Mouse (Mus musculus) liver, embryonic 15.5 days (tissue): ENCODE measurements around the gene Foxp1. TPM values are rescaled to one million over a fixed set of nuclear protein-coding genes. Genes with fewer than 3 reads are reported as not detected.

Experiments
- ATAC-seq: fragments of 200-750 bp; cut with Nextera tagmentation; 2 replicates; pipeline ENCODE4 v1.8.0; 2017; ENCODE audit warnings: moderate number of reproducible peaks, mild to moderate bottlenecking, moderate library complexity; ENCODE audit not compliant: insufficient read depth
- H3K27ac ChIP-seq: fragments of 300-500 bp; sonication (generic); replicated peaks from 2 replicates; pipeline ENCODE4 v1.5.1; 2015; ENCODE audit warnings: mild to moderate bottlenecking, inconsistent platforms
- H3K27me3 ChIP-seq: fragments of 300-500 bp; sonication (generic); 2 replicates; pipeline ENCODE4 v1.6.1; 2015; ENCODE audit warnings: mild to moderate bottlenecking, inconsistent platforms
- H3K36me3 ChIP-seq: fragments of 300-500 bp; sonication (generic); replicated peaks from 2 replicates; pipeline ENCODE4 v1.6.1; 2015; ENCODE audit warnings: moderate library complexity, mild to moderate bottlenecking, inconsistent platforms
- H3K4me1 ChIP-seq: fragments of 300-500 bp; sonication (generic); replicated peaks from 2 replicates; pipeline ENCODE4 v1.6.1; 2015; ENCODE audit warnings: inconsistent platforms
- H3K4me2 ChIP-seq: fragments of 300-500 bp; sonication (generic); 2 replicates; pipeline ENCODE4 v1.6.1; 2015; ENCODE audit warnings: moderate library complexity, mild to moderate bottlenecking, inconsistent platforms
- H3K4me3 ChIP-seq: fragments of 300-500 bp; sonication (generic); replicated peaks from 2 replicates; pipeline ENCODE4 v1.5.1; 2015; ENCODE audit warnings: mild to moderate bottlenecking, inconsistent platforms
- H3K9ac ChIP-seq: fragments of 300-500 bp; sonication (generic); 2 replicates; pipeline ENCODE4 v1.6.1; 2015; ENCODE audit warnings: moderate library complexity, mild to moderate bottlenecking, inconsistent platforms
- H3K9me3 ChIP-seq: fragments of 300-500 bp; sonication (generic); replicated peaks from 2 replicates; pipeline ENCODE4 v1.6.1; 2016; ENCODE audit warnings: inconsistent platforms
- WGBS: fragments of 180-500 bp; shearing (Covaris S2); methylation state at CpG from one replicate; pipeline ENCODE4 v1.1.7; 2015; ENCODE audit warnings: mixed read lengths; ENCODE audit not compliant: insufficient replicate concordance; 5-methylcytosine and 5-hydroxymethylcytosine counted together
- polyA plus RNA-seq: library from polyadenylated mRNA; unstranded; fragments of >200 nt; fragmentation: Nextera tagmentation; extraction: Ambion mirVana; gene quantifications from 2 replicates; pipeline ENCODE4 v1.2.1, GENCODE M21; 2015

The Foxp1 gene
- polyA plus RNA-seq, 1 experiment from 2014 or later, result 15.2 TPM

GRCm38 (mm10) chr6:99205587-99206436 lies 316.7 kb downstream of the Foxp1 start:
- 0 out of 2 replicates have a peak, but pooled peaks cover 6% of the 10 kb centered on the region for H3K27me3 ChIP-seq
- ATAC-seq, result no peak
- WGBS, result 11% methylated on average over 13 of the region's 13 CpGs
- H3K9me3 ChIP-seq, result no peaks in the 10 kb centered on the region
- H3K4me3 ChIP-seq, result no peak overlapping the region
- H3K9ac ChIP-seq, result no peak overlapping the region
- H3K36me3 ChIP-seq, result no peaks in the 10 kb centered on the region
- H3K4me1 ChIP-seq, result peaks cover 51% of the 10 kb centered on the region
- H3K4me2 ChIP-seq, result peak overlapping the region; percentile 41
- H3K27ac ChIP-seq, result peak overlapping the region; percentile 61

- Histone ChIP-seq H3K9me3 (no peaks in the 10 kb centered on the region), H3K4me1 (peaks cover 57% of the 10 kb centered on the region), H3K9ac (no peak overlapping the region), H3K4me3 (0 out of 2 replicates have a peak overlapping the region, but pooled peaks have one; percentile 4), H3K27me3 (0 out of 2 replicates have a peak, but pooled peaks cover 6% of the 10 kb centered on the region), H3K4me2 (peak overlapping the region; percentile 41), H3K36me3 (no peaks in the 10 kb centered on the region), H3K27ac (peak overlapping the region; percentile 62)
- WGBS, result 7% methylated on average over 7 of the region's 7 CpGs
- ATAC-seq, result no peak
Observed at GRCm38 (mm10) chr6:99204780-99205586, 317.5 kb downstream of the Foxp1 start.

- Histone ChIP-seq H3K4me2 (peak overlapping the region; percentile 41), H3K27ac (peak overlapping the region; percentile 62), H3K27me3 (0 out of 2 replicates have a peak, but pooled peaks cover 6% of the 10 kb centered on the region), H3K4me1 (peaks cover 59% of the 10 kb centered on the region), H3K9ac (no peak overlapping the region), H3K9me3 (no peaks in the 10 kb centered on the region), H3K36me3 (no peaks in the 10 kb centered on the region), H3K4me3 (0 out of 2 replicates have a peak overlapping the region, but pooled peaks have one; percentile 0)
- no peak for ATAC-seq
- 14% methylated on average over 14 of the region's 14 CpGs for WGBS
Observed at GRCm38 (mm10) chr6:99204052-99204779, 318.3 kb downstream of the Foxp1 start.

- Histone ChIP-seq H3K4me3 (no peak overlapping the region), H3K27ac (no peak overlapping the region), H3K4me1 (peaks cover 59% of the 10 kb centered on the region), H3K36me3 (no peaks in the 10 kb centered on the region), H3K4me2 (no peak overlapping the region), H3K27me3 (0 out of 2 replicates have a peak, but pooled peaks cover 6% of the 10 kb centered on the region), H3K9me3 (no peaks in the 10 kb centered on the region), H3K9ac (no peak overlapping the region)
- WGBS, result 30% methylated on average over 11 of the region's 11 CpGs
- ATAC-seq, result no peak
Observed at GRCm38 (mm10) chr6:99203231-99203630, 319.3 kb downstream of the Foxp1 start.

DNA sequence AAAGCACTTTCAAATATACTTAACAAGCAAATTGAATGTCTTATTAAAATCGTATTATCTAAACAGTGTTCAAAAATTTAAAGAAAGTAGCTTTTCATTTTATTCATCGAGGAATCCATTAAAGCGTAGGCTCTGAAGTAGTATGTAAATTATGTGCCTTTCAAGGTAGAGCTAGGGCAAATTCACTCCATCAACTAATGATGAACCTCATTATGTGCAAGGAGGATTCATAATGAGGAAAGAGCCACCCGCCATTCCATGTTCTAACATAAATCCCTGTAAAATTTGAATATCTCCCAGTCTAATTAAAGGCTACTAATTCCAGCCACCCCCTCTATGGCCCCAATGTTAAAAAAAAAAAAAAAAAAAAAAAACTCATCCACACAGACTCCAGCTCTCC lies 319.7 kb downstream of the Foxp1 start:
- Histone ChIP-seq H3K36me3 (no peaks in the 10 kb centered on the region), H3K27ac (no peak overlapping the region), H3K9me3 (no peaks in the 10 kb centered on the region), H3K4me3 (no peak overlapping the region), H3K4me1 (peaks cover 58% of the 10 kb centered on the region), H3K9ac (no peak overlapping the region), H3K27me3 (0 out of 2 replicates have a peak, but pooled peaks cover 6% of the 10 kb centered on the region), H3K4me2 (no peak overlapping the region)
- 67% methylated on average over 4 of the region's 4 CpGs for WGBS
- ATAC-seq, result no peak

GRCm38 (mm10) chr6:99201271-99201705 lies 321.2 kb downstream of the Foxp1 start:
- H3K27me3 ChIP-seq, result 0 out of 2 replicates have a peak, but pooled peaks cover 6% of the 10 kb centered on the region
- H3K27ac ChIP-seq, result no peak overlapping the region
- no peak overlapping the region for H3K9ac ChIP-seq
- no peaks in the 10 kb centered on the region for H3K36me3 ChIP-seq
- 37% methylated on average over 4 of the region's 4 CpGs for WGBS
- no peak overlapping the region for H3K4me3 ChIP-seq
- no peak overlapping the region for H3K4me2 ChIP-seq
- H3K4me1 ChIP-seq, result peaks cover 47% of the 10 kb centered on the region
- no peaks in the 10 kb centered on the region for H3K9me3 ChIP-seq
- no peak for ATAC-seq

GRCm38 (mm10) chr6:99200656-99201055 lies 321.9 kb downstream of the Foxp1 start:
- peaks cover 41% of the 10 kb centered on the region for H3K4me1 ChIP-seq
- WGBS, result 45% methylated on average over 11 of the region's 11 CpGs
- H3K4me2 ChIP-seq, result no peak overlapping the region
- ATAC-seq, result no peak
- H3K36me3 ChIP-seq, result no peaks in the 10 kb centered on the region
- no peaks in the 10 kb centered on the region for H3K27me3 ChIP-seq
- no peaks in the 10 kb centered on the region for H3K9me3 ChIP-seq
- H3K4me3 ChIP-seq, result no peak overlapping the region
- H3K9ac ChIP-seq, result no peak overlapping the region
- no peak overlapping the region for H3K27ac ChIP-seq

DNA sequence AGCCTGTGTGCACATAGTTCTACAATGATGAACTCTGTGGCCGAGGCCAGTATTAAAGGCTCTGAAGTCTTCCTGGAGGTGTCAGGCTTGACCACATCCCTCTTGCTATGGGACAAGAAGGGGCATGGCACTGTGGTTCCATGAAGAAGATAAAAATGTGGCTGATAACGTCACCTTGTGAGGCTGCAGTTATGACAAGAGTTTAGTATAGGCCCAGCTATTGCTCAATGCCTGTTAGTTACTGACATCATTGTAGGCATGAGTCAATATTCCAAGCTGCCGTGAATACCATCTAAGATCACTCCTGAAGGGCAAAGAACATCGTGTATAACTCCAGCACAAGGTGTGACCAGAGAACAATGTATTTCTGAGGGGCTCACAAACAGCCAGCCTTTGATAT lies 323.2 kb downstream of the Foxp1 start:
- H3K27ac ChIP-seq, result no peak overlapping the region
- H3K27me3 ChIP-seq, result no peaks in the 10 kb centered on the region
- no peak overlapping the region for H3K4me2 ChIP-seq
- H3K4me1 ChIP-seq, result peaks cover 30% of the 10 kb centered on the region
- H3K9ac ChIP-seq, result no peak overlapping the region
- WGBS, result 32% methylated on average over 4 of the region's 4 CpGs
- no peak for ATAC-seq
- H3K9me3 ChIP-seq, result no peaks in the 10 kb centered on the region
- no peak overlapping the region for H3K4me3 ChIP-seq
- H3K36me3 ChIP-seq, result no peaks in the 10 kb centered on the region

DNA sequence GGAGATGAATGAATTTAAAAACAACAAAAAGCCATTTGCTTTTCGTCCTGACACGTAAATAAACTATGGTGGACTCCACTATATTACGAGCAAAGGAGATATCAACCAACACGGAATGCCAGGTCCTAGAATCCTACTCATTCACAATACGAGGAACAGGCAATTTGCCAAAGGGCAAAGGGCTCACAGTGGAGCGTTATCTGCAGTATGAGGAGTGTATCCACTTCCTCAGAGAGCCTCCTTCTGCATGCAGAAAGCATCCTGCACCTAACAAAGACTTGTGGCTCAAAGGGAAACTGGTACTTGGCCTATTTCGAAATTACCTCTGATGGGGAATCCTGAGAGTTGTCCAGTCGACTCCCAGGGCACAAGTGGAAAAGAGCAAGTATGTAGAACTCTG lies 328.8 kb downstream of the Foxp1 start:
- no peak overlapping the region for H3K27ac ChIP-seq
- H3K36me3 ChIP-seq, result no peaks in the 10 kb centered on the region
- no peak overlapping the region for H3K4me3 ChIP-seq
- ATAC-seq, result no peak
- H3K4me2 ChIP-seq, result no peak overlapping the region
- WGBS, result 22% methylated on average over 8 of the region's 8 CpGs
- H3K9me3 ChIP-seq, result no peaks in the 10 kb centered on the region
- no peaks in the 10 kb centered on the region for H3K27me3 ChIP-seq
- H3K4me1 ChIP-seq, result peaks cover 7% of the 10 kb centered on the region
- H3K9ac ChIP-seq, result no peak overlapping the region

DNA sequence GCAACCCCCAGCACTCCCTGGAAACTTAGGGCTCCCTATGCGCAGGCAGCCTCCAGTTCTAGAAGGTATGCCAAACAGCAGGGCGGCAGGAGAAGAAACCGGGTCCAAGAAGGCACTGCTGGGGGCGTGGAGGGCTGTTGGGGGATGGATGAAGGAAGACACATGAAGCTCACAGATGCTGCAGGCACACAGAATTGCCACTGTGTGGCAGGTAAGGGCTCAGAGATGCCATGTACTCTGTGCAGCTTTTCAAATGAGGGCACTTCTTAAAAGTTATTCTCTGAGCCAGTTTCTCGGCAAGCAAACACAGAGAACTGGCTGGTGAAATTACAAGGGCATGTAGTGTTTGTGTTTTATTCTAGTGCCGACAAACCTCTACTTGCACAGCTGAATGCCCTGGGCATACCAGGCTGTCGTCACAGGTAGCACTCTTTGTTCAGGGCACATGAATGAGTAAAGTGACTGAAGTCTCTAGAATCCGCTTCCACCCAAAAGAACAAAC lies 330.8 kb downstream of the Foxp1 start:
- ATAC-seq, result no peak
- Histone ChIP-seq H3K4me3 (no peak overlapping the region), H3K36me3 (no peaks in the 10 kb centered on the region), H3K4me2 (no peak overlapping the region), H3K9ac (no peak overlapping the region), H3K4me1 (peaks cover 18% of the 10 kb centered on the region), H3K27ac (no peak overlapping the region), H3K27me3 (no peaks in the 10 kb centered on the region), H3K9me3 (no peaks in the 10 kb centered on the region)
- 59% methylated on average over 8 of the region's 8 CpGs for WGBS
